Mouse (Mus musculus) MEL (cell line): ENCODE data around the gene Clint1. TPM values are rescaled to one million over a fixed set of nuclear protein-coding genes. Genes with fewer than 3 reads are reported as not detected.

Source experiments
- DNase-seq: peaks from one replicate; pipeline ENCODE4 v3.0.0; 2011; ENCODE audit warnings: low read depth, low spot score
- H3K27ac ChIP-seq: 2 replicates; pipeline ENCODE4 v1.5.1; 2012; ENCODE audit warnings: low read depth, mild to moderate bottlenecking, control low read depth, low read length, moderate library complexity; ENCODE audit not compliant: control insufficient read depth
- H3K27me3 ChIP-seq, 2 experiments: fragments of 150-350 bp in 1 of 2; sonication (generic) in 1 of 2; 2 replicates each; pipeline ENCODE4 v1.6.1; 2012; ENCODE audit warnings: low read length in 2 of 2, mild to moderate bottlenecking in 2 of 2, improper control_type of control experiment in 1 of 2, moderate library complexity in 1 of 2; ENCODE audit not compliant: insufficient read depth in 2 of 2, control insufficient read depth in 1 of 2
- H3K36me3 ChIP-seq, 2 experiments: 2 replicates each; pipeline ENCODE4 v1.6.1; 2012 to 2014; ENCODE audit warnings: low read length in 2 of 2, improper control_type of control experiment in 1 of 2, inconsistent platforms in 1 of 2, mild to moderate bottlenecking in 1 of 2; ENCODE audit not compliant: insufficient read depth in 2 of 2, control insufficient read depth in 1 of 2
- H3K4me1 ChIP-seq, 2 experiments: fragments of 150-350 bp in 1 of 2; sonication (generic) in 1 of 2; 2 replicates each; pipeline ENCODE4 v1.6.1; 2012; ENCODE audit warnings: low read length in 2 of 2, improper control_type of control experiment in 1 of 2, mild to moderate bottlenecking in 1 of 2; ENCODE audit not compliant: insufficient read depth in 2 of 2, control insufficient read depth in 1 of 2
- H3K4me3 ChIP-seq, 2 experiments: fragments of 150-350 bp in 1 of 2; sonication (generic) in 1 of 2; 2 replicates each; pipeline ENCODE4 v1.5.1; 2012; ENCODE audit warnings: low read depth in 2 of 2, low read length in 2 of 2, mild to moderate bottlenecking in 2 of 2, moderate library complexity in 2 of 2, control low read depth in 1 of 2, improper control_type of control experiment in 1 of 2; ENCODE audit not compliant: control insufficient read depth in 1 of 2, insufficient read depth in 1 of 2
- H3K79me2 ChIP-seq: 2 replicates; pipeline ENCODE4 v1.6.1; 2012; ENCODE audit warnings: mild to moderate bottlenecking, low read length, moderate library complexity; ENCODE audit not compliant: control insufficient read depth, poor library complexity, insufficient read depth
- H3K9ac ChIP-seq: 2 replicates; pipeline ENCODE4 v1.6.1; 2012; ENCODE audit warnings: low read depth, mild to moderate bottlenecking, control low read depth, low read length, moderate library complexity; ENCODE audit not compliant: control insufficient read depth, poor library complexity, severe bottlenecking
- H3K9me3 ChIP-seq: fragments of 150-350 bp; sonication (generic); replicated peaks from 2 replicates; pipeline ENCODE4 v1.6.1; 2012; ENCODE audit warnings: mild to moderate bottlenecking, low read length, improper control_type of control experiment, moderate library complexity; ENCODE audit not compliant: insufficient read depth
- CHD2 ChIP-seq: IDR thresholded peaks from 2 replicates; pipeline ENCODE4 v1.6.1; 2011; ENCODE audit warnings: low read length, improper control_type of control experiment
- E2F4 ChIP-seq: IDR thresholded peaks from 2 replicates; pipeline ENCODE4 v1.6.1; 2011; ENCODE audit warnings: low read depth, low read length, improper control_type of control experiment, borderline replicate concordance
- ELF1 ChIP-seq: IDR thresholded peaks from 2 replicates; pipeline ENCODE4 v1.6.1; 2014; ENCODE audit warnings: low read depth, mild to moderate bottlenecking, inconsistent platforms, low read length, improper control_type of control experiment, moderate library complexity
- ETS1 ChIP-seq: IDR thresholded peaks from 2 replicates; pipeline ENCODE4 v1.6.1; 2012; ENCODE audit warnings: low read depth, mild to moderate bottlenecking, inconsistent platforms, low read length, improper control_type of control experiment, moderate library complexity
- GATA1 ChIP-seq: IDR thresholded peaks from 2 replicates; pipeline ENCODE4 v1.6.1; 2011; ENCODE audit warnings: low read depth, low read length, improper control_type of control experiment
- HCFC1 ChIP-seq: IDR thresholded peaks from 2 replicates; pipeline ENCODE4 v1.6.1; 2012; ENCODE audit warnings: low read depth, mild to moderate bottlenecking, inconsistent platforms, low read length, improper control_type of control experiment, moderate library complexity
- JUND ChIP-seq: IDR thresholded peaks from 2 replicates; pipeline ENCODE4 v1.6.1; 2011; ENCODE audit warnings: low read depth, mild to moderate bottlenecking, improper control_type of control experiment, low read length
- KAT2A ChIP-seq: conservative IDR thresholded peaks from 2 replicates; pipeline ENCODE4 v1.6.1; 2012; ENCODE audit warnings: low read depth, low read length, improper control_type of control experiment, inconsistent platforms
- MAX ChIP-seq: IDR thresholded peaks from 2 replicates; pipeline ENCODE4 v1.6.1; 2011; ENCODE audit warnings: low read length, improper control_type of control experiment
- MAZ ChIP-seq: IDR thresholded peaks from 2 replicates; pipeline ENCODE4 v1.6.1; 2012; ENCODE audit warnings: low read depth, mild to moderate bottlenecking, inconsistent platforms, low read length, improper control_type of control experiment
- MEF2A ChIP-seq: IDR thresholded peaks from 2 replicates; pipeline ENCODE4 v1.6.1; 2014; ENCODE audit warnings: low read depth, mild to moderate bottlenecking, inconsistent platforms, low read length, improper control_type of control experiment; ENCODE audit not compliant: poor library complexity, insufficient replicate concordance, severe bottlenecking; ENCODE audit errors: extremely low read depth
- MXI1 ChIP-seq: IDR thresholded peaks from 2 replicates; pipeline ENCODE4 v1.6.1; 2011; ENCODE audit warnings: mild to moderate bottlenecking, low read depth, low read length, improper control_type of control experiment
- MYB ChIP-seq: IDR thresholded peaks from 2 replicates; pipeline ENCODE4 v1.6.1; 2011; ENCODE audit warnings: mild to moderate bottlenecking, low read depth, low read length, improper control_type of control experiment
- MYC ChIP-seq: IDR thresholded peaks from 2 replicates; pipeline ENCODE4 v1.6.1; 2011; ENCODE audit warnings: low read depth, mild to moderate bottlenecking, low read length, improper control_type of control experiment, moderate library complexity
- NELFE ChIP-seq: IDR thresholded peaks from 2 replicates; pipeline ENCODE4 v1.6.1; 2011; ENCODE audit warnings: low read depth, low read length, improper control_type of control experiment
- NRF1 ChIP-seq: IDR thresholded peaks from 2 replicates; pipeline ENCODE4 v1.6.1; 2014; ENCODE audit warnings: low read depth, mild to moderate bottlenecking, inconsistent platforms, low read length, improper control_type of control experiment, moderate library complexity; ENCODE audit not compliant: poor library complexity, insufficient read depth, severe bottlenecking
- POLR2A ChIP-seq, 2 experiments: IDR thresholded peaks; 2 replicates each; pipeline ENCODE4 v1.6.1; 2011 to 2012; ENCODE audit warnings: low read length in 2 of 2, mild to moderate bottlenecking in 2 of 2, control low read depth in 1 of 2, improper control_type of control experiment in 1 of 2, low read depth in 1 of 2, moderate library complexity in 1 of 2; ENCODE audit not compliant: control insufficient read depth in 1 of 2, insufficient read depth in 1 of 2, poor library complexity in 1 of 2
- POLR2AphosphoS2 ChIP-seq: IDR thresholded peaks from 2 replicates; pipeline ENCODE4 v1.6.1; 2011; ENCODE audit warnings: low read length, improper control_type of control experiment
- SIN3A ChIP-seq: IDR thresholded peaks from 2 replicates; pipeline ENCODE4 v1.6.1; 2012; ENCODE audit warnings: low read length, improper control_type of control experiment, inconsistent platforms
- SMC3 ChIP-seq: IDR thresholded peaks from 2 replicates; pipeline ENCODE4 v1.6.1; 2011; ENCODE audit warnings: low read depth, low read length, improper control_type of control experiment
- TAL1 ChIP-seq: IDR thresholded peaks from 2 replicates; pipeline ENCODE4 v1.6.1; 2012; ENCODE audit warnings: mild to moderate bottlenecking, inconsistent platforms, low read length, moderate library complexity, mixed read lengths
- TBP ChIP-seq: IDR thresholded peaks from 2 replicates; pipeline ENCODE4 v1.8.0; 2011; ENCODE audit warnings: low read depth, low read length, improper control_type of control experiment
- TCF12 ChIP-seq: IDR thresholded peaks from 2 replicates; pipeline ENCODE4 v1.6.1; 2014; ENCODE audit warnings: low read depth, mild to moderate bottlenecking, inconsistent platforms, low read length, improper control_type of control experiment, moderate library complexity
- USF1 ChIP-seq: IDR thresholded peaks from 2 replicates; pipeline ENCODE4 v1.6.1; 2014; ENCODE audit warnings: low read depth, mild to moderate bottlenecking, inconsistent platforms, low read length, improper control_type of control experiment, moderate library complexity
- USF2 ChIP-seq, 2 experiments: IDR thresholded peaks; 2 replicates each; pipeline ENCODE4 v1.6.1; 2011 to 2012; ENCODE audit warnings: improper control_type of control experiment in 2 of 2, low read length in 2 of 2, borderline replicate concordance in 1 of 2, inconsistent platforms in 1 of 2, low read depth in 1 of 2, mild to moderate bottlenecking in 1 of 2; ENCODE audit not compliant: insufficient read depth in 1 of 2
- ZC3H11A ChIP-seq: IDR thresholded peaks from 2 replicates; pipeline ENCODE4 v1.6.1; 2012; ENCODE audit warnings: low read depth, mild to moderate bottlenecking, inconsistent platforms, low read length, improper control_type of control experiment
- ZMIZ1 ChIP-seq: IDR thresholded peaks from 2 replicates; pipeline ENCODE4 v1.6.1; 2012; ENCODE audit warnings: low read depth, mild to moderate bottlenecking, inconsistent platforms, low read length, improper control_type of control experiment, moderate library complexity
- polyA plus RNA-seq, 2 experiments: library from polyadenylated mRNA; stranded (reverse) in 1 of 2; unstranded in 1 of 2; fragments of >175 nt in 1 of 2; fragments of >200 nt in 1 of 2; gene quantifications; 2 replicates each; pipeline versions ENCODE4 v1.2.1 to v1.2.4; 2012; ENCODE audit warnings: low replicate concordance in 2 of 2, low read depth in 1 of 2; ENCODE audit not compliant: insufficient read length in 2 of 2, insufficient read depth in 1 of 2, missing spikeins in 1 of 2
- total RNA-seq: library from RNA; depleted of rRNA; stranded (reverse); fragments of 300-350 nt; gene quantifications from 2 replicates; pipeline ENCODE4 v1.2.3, GENCODE M21; 2012

Clint1 gene
- total and polyA plus RNA-seq, 3 experiments = 58.5 to 184 (median 102) TPM

DNA sequence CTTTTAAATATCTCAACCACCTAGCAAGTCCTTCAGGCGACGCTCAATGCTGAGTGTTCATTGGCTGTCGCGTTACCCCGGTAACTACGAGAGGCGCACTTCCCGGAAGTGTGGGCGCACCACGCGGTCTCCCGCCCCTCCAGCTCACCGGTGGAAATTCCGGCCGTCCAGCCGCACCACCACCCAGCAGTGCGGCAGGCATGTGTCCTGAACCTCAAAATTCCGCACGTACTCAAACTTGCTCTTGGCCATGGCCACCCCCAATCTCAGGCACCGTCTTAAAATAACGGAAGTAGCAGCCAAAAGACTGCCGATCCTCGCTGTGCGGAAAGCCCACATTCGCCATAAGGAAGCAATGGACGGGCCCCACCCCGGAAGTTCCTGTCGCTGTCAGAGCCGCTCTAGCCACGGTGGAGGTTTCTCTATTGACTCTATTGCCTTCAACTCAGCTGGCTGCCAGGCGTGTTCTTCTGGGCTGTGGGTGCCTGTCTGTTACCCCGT lies 103.3 kb downstream of the Clint1 start, which contains the start of gene Thg1l:
Gene Thg1l (minus strand): TSS at position 368 of the 501 bp plus-strand sequence.
- peak within 1 kb of the TSS; percentile 88 for H3K9ac ChIP-seq
- peak within 1 kb of the TSS; percentile 93 for H3K27ac ChIP-seq
- TF ChIP-seq MEF2A (no peak), POLR2A (IDR thresholded peaks at IDR 0.05; ENCODE audit: control insufficient read depth in 1 of 2, insufficient read depth in 1 of 2, low read depth in 1 of 2, low read length in 2 of 2, poor library complexity in 1 of 2) (peak; percentile 79 to 91; a peak in 3 of 4 replicates), KAT2A (no peak; the same call in 1 of the 2 replicates), SMC3 (no peak), TAL1 (no peak), TCF12 (peak; percentile 75), MAX (peak; percentile 98), MAZ (peak; percentile 83; the same call in 1 of the 2 replicates), NRF1 (no peak), ELF1 (peak; percentile 95), ZMIZ1 (peak; percentile 52; the same call in 1 of the 2 replicates), CHD2 (peak; percentile 31; the same call in 1 of the 2 replicates), ETS1 (peak; percentile 64), USF1 (peak; percentile 62; the same call in 1 of the 2 replicates), HCFC1 (peak; percentile 96), MYB (no peak), SIN3A (peak; percentile 99), E2F4 (no peak), POLR2AphosphoS2 (peak; percentile 81), GATA1 (0 out of 2 replicates have a peak, but pooled peaks have one; percentile 2), JUND (no peak), ZC3H11A (no peak), MYC (peak; percentile 99), TBP (peak; percentile 93), NELFE (peak; percentile 94), MXI1 (peak; percentile 98), USF2 (IDR thresholded peaks at IDR 0.05; ENCODE audit: borderline replicate concordance in 1 of 2, insufficient read depth in 1 of 2, low read depth in 1 of 2, low read length in 2 of 2) (no peak)
- DNase-seq = peak; percentile 99
- peaks cover 0 to 5% of the 10 kb centered on the region in 2 experiments; a peak in 2 of 4 replicates for H3K36me3 ChIP-seq
- H3K79me2 ChIP-seq = peaks cover 6% of the 10 kb centered on the region
- H3K4me3 ChIP-seq = peak within 1 kb of the TSS; percentile 76 to 80
- H3K4me1 ChIP-seq = peaks cover 3 to 10% of the 10 kb centered on the region in 2 experiments; a peak in 1 of 4 replicates
- H3K9me3 ChIP-seq = no peaks in the 10 kb centered on the region
- no peaks in the 10 kb centered on the region for H3K27me3 ChIP-seq
